Mouse (Mus musculus) liver, postnatal 0 days (tissue): Measurements from ENCODE around the gene Cyth1. TPM values are rescaled to one million over a fixed set of nuclear protein-coding genes. Genes with fewer than 3 reads are reported as not detected.

Experiments used
- ATAC-seq: fragments of 200-750 bp; cut with Nextera tagmentation; 2 replicates; pipeline ENCODE4 v1.8.0; 2017; ENCODE audit warnings: mild to moderate bottlenecking, moderate library complexity
- DNase-seq: peaks from one replicate; pipeline ENCODE4 v3.0.0-alpha.2; 2016
- H3K27ac ChIP-seq: fragments of 300-500 bp; sonication (generic); 2 replicates; pipeline ENCODE4 v1.5.1; 2014; ENCODE audit warnings: antibody characterized with exemption, moderate library complexity, mild to moderate bottlenecking, low read depth
- H3K27me3 ChIP-seq: fragments of 300-500 bp; sonication (generic); 2 replicates; pipeline ENCODE4 v1.6.1; 2014; ENCODE audit warnings: low read length, control low read depth, mixed read lengths; ENCODE audit not compliant: insufficient read depth
- H3K36me3 ChIP-seq: fragments of 300-500 bp; sonication (generic); replicated peaks from 2 replicates; pipeline ENCODE4 v1.6.1; 2014; ENCODE audit warnings: mild to moderate bottlenecking, control low read depth, low read length, moderate library complexity, mixed read lengths; ENCODE audit not compliant: insufficient read depth
- H3K4me1 ChIP-seq: fragments of 300-500 bp; sonication (generic); 2 replicates; pipeline ENCODE4 v1.6.1; 2014; ENCODE audit warnings: antibody characterized with exemption, mild to moderate bottlenecking, control low read depth; ENCODE audit not compliant: insufficient read depth
- H3K4me2 ChIP-seq: fragments of 300-500 bp; sonication (generic); 2 replicates; pipeline ENCODE4 v1.6.1; 2014; ENCODE audit warnings: low read depth, mild to moderate bottlenecking, low read length, moderate library complexity, mixed read lengths
- H3K4me3 ChIP-seq: fragments of 300-500 bp; sonication (generic); 2 replicates; pipeline ENCODE4 v1.5.1; 2014; ENCODE audit warnings: low read depth, low read length
- H3K9ac ChIP-seq: fragments of 300-500 bp; sonication (generic); replicated peaks from 2 replicates; pipeline ENCODE4 v1.6.1; 2014; ENCODE audit warnings: mild to moderate bottlenecking, moderate library complexity
- H3K9me3 ChIP-seq: fragments of 300-500 bp; sonication (generic); 2 replicates; pipeline ENCODE4 v1.6.1; 2016; ENCODE audit warnings: mild to moderate bottlenecking, control low read depth, low read length, mixed read lengths
- CTCF ChIP-seq: sonication (generic); IDR thresholded peaks from 2 replicates; pipeline ENCODE4 v1.5.1; 2016; ENCODE audit warnings: antibody characterized with exemption, low read depth
- EP300 ChIP-seq: IDR thresholded peaks from 2 replicates; pipeline ENCODE4 v1.6.1; 2016; ENCODE audit warnings: antibody characterized with exemption, low read depth, mild to moderate bottlenecking
- WGBS: fragments of 180-500 bp; shearing (Covaris S2); extraction: QIAGEN DNeasy Blood & Tissue Kit; methylation state at CpG from one replicate; pipeline ENCODE4 v1.1.7; 2014; ENCODE audit not compliant: insufficient replicate concordance; 5-methylcytosine and 5-hydroxymethylcytosine counted together
- polyA plus RNA-seq: library from polyadenylated mRNA; unstranded; fragments of >200 nt; fragmentation: Nextera tagmentation; extraction: Ambion mirVana; gene quantifications from 2 replicates; pipeline ENCODE4 v1.2.1, GENCODE M21; 2015

Gene Cyth1
- polyA plus RNA-seq, 1 experiment from 2014 or later = 7.0 TPM

- no peak for TF ChIP-seq CTCF
- TF ChIP-seq EP300 = peak; percentile 70; the same call in 1 of the 2 replicates
- Histone ChIP-seq H3K36me3 (no peaks in the 10 kb centered on the region), H3K4me1 (peaks cover 34% of the 10 kb centered on the region), H3K27me3 (no peaks in the 10 kb centered on the region), H3K9me3 (no peaks in the 10 kb centered on the region), H3K4me3 (no peak overlapping the region), H3K4me2 (no peak overlapping the region), H3K27ac (peak overlapping the region; percentile 82), H3K9ac (no peak overlapping the region)
- ATAC-seq (peak; percentile 63), DNase-seq (peak; percentile 49)
- WGBS = 42% methylated on average over 9 of the region's 9 CpGs
Measured at GRCm38 (mm10) chr11:118147877-118148637, 100.3 kb downstream of the Cyth1 start.

- WGBS = 80% methylated on average over 10 of the region's 10 CpGs
- ATAC-seq (no peak), DNase-seq (no peak)
- Histone ChIP-seq H3K36me3 (no peaks in the 10 kb centered on the region), H3K4me1 (peaks cover 34% of the 10 kb centered on the region), H3K4me2 (peak overlapping the region; percentile 62), H3K9ac (peak overlapping the region; percentile 48; the same call in 1 of the 2 replicates), H3K9me3 (no peaks in the 10 kb centered on the region), H3K4me3 (peak overlapping the region; percentile 23; the same call in 1 of the 2 replicates), H3K27ac (peak overlapping the region; percentile 91), H3K27me3 (no peaks in the 10 kb centered on the region)
- no peak for TF ChIP-seq CTCF
- TF ChIP-seq EP300 = no peak
Measured at GRCm38 (mm10) chr11:118146446-118146845, 101.9 kb downstream of the Cyth1 start.

DNA sequence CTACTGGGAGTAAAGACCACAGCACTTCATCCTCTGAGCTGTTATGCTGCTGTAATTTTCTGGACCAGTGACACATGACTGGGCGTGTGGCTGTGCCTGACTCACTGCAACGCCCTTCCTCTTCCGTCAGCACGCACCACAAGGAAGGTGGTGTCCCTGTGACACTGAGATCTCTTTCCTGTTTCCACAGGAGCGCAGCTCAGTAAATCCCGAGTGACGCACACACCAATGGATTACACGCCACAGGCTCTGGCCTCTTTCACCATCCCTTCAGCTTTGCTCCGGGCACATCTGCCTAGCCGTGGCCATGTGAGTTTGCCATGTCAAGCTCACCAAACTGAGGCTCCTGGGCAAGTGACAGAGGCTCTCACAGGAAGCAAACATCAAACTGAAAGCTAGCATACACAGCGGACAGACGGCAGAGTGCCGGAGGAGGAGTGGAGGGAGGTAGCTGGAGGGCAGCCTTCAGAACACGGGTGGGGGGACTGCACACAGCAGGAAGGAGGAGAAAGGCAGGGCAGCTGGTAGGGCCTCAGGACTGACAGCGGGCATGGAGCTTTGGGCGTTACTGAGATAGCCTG, 102.5 kb downstream of the Cyth1 start:
- TF ChIP-seq EP300 (peak; percentile 77), CTCF (no peak)
- Histone ChIP-seq H3K27me3 (no peaks in the 10 kb centered on the region), H3K27ac (peak overlapping the region; percentile 91), H3K9me3 (no peaks in the 10 kb centered on the region), H3K4me1 (peaks cover 34% of the 10 kb centered on the region), H3K4me3 (peak overlapping the region; percentile 23), H3K9ac (peak overlapping the region; percentile 48), H3K36me3 (no peaks in the 10 kb centered on the region), H3K4me2 (peak overlapping the region; percentile 62)
- DNase-seq (peak; percentile 68), ATAC-seq (peak; percentile 76)
- 28% methylated on average over 16 of the region's 16 CpGs for WGBS

GRCm38 (mm10) chr11:118145092-118145491, 103.3 kb downstream of the Cyth1 start:
- Histone ChIP-seq H3K4me1 (peaks cover 34% of the 10 kb centered on the region), H3K4me3 (no peak overlapping the region), H3K9me3 (no peaks in the 10 kb centered on the region), H3K36me3 (no peaks in the 10 kb centered on the region), H3K27me3 (no peaks in the 10 kb centered on the region), H3K4me2 (no peak overlapping the region), H3K9ac (no peak overlapping the region), H3K27ac (peak overlapping the region; percentile 44; the same call in 1 of the 2 replicates)
- no peak for DNase-seq
- 78% methylated on average over 4 of the region's 4 CpGs for WGBS
- TF ChIP-seq CTCF (no peak), EP300 (no peak)
- ATAC-seq = no peak

GRCm38 (mm10) chr11:118143731-118144130, 104.7 kb downstream of the Cyth1 start:
- ATAC-seq = no peak
- TF ChIP-seq CTCF (no peak), EP300 (no peak)
- H3K4me2 ChIP-seq = no peak overlapping the region
- no peaks in the 10 kb centered on the region for H3K36me3 ChIP-seq
- H3K27me3 ChIP-seq = no peaks in the 10 kb centered on the region
- no peak overlapping the region for H3K4me3 ChIP-seq
- DNase-seq = no peak
- H3K4me1 ChIP-seq = peaks cover 29% of the 10 kb centered on the region
- H3K9ac ChIP-seq = no peak overlapping the region
- WGBS = 57% methylated on average over 4 of the region's 4 CpGs
- peaks cover 1% of the 10 kb centered on the region; the same call in 1 of the 2 replicates for H3K9me3 ChIP-seq
- H3K27ac ChIP-seq = no peak overlapping the region

GRCm38 (mm10) chr11:118142547-118143165, 105.7 kb downstream of the Cyth1 start:
- Histone ChIP-seq H3K4me1 (peaks cover 19% of the 10 kb centered on the region), H3K9ac (no peak overlapping the region), H3K9me3 (peaks cover 3% of the 10 kb centered on the region; the same call in 1 of the 2 replicates), H3K27me3 (no peaks in the 10 kb centered on the region), H3K36me3 (no peaks in the 10 kb centered on the region), H3K27ac (no peak overlapping the region), H3K4me2 (no peak overlapping the region), H3K4me3 (no peak overlapping the region)
- no peak for TF ChIP-seq EP300
- no peak for TF ChIP-seq CTCF
- no peak for DNase-seq
- 69% methylated on average over 7 of the region's 7 CpGs for WGBS
- ATAC-seq = no peak
